Mouse (Mus musculus) testis, postnatal 14 days (tissue): ENCODE data around the gene Ano3.

Experiments
- DNase-seq: peaks from one replicate; pipeline ENCODE4 v3.0.0; 2021; ENCODE audit warnings: low spot score

Ano3 gene

GRCm38 (mm10) chr2:110806302-110807093 lies 144.2 kb downstream of the Ano3 start:
- no peak for DNase-seq

GRCm38 (mm10) chr2:110795928-110796327 lies 154.8 kb downstream of the Ano3 start:
- no peak for DNase-seq

- DNase-seq = no peak
Observed at GRCm38 (mm10) chr2:110795433-110795832, 155.3 kb downstream of the Ano3 start.

GRCm38 (mm10) chr2:110787396-110787795 lies 163.3 kb downstream of the Ano3 start:
- no peak for DNase-seq

- no peak for DNase-seq
Observed at GRCm38 (mm10) chr2:110759434-110759833, 191.3 kb downstream of the Ano3 start.

DNA sequence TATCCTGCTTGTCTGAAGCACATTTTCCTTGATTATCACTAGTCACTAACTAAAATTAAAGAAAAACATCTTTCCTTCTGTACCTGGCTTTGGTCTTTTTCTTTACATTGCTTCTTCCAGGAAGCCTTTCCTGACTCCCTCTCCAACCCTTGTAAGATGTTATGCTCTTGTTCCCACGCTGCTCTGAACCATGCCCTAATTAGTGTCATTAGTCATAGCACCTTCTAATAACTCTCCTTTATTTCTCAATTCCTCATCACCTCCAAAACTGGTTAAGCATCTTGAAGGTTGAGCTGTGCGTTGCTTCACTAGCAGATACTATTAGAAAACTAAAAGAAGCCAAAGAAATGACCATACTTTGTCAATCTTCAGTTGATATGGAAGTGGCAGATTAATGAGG lies 193.2 kb downstream of the Ano3 start:
- no peak for DNase-seq

DNA sequence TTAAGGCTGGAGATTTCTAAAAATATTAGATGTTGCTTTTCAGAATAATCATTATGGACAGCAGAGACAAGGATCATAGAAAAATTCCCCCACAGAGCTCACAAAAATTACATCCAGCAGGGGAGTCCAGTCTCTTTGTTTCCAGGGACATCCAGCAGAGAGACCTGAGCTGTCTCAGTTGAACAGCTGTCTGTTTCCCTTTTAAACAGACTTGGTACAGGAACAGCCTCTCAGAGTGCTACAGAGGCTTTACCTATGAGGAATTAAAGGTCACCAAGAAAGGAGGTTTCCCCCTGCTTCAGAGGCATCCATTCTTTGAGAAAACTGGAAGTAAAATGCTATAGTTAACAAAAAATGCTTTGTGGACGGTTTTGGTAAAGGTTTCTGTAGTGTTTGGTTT lies 210.2 kb downstream of the Ano3 start:
- DNase-seq = no peak

DNA sequence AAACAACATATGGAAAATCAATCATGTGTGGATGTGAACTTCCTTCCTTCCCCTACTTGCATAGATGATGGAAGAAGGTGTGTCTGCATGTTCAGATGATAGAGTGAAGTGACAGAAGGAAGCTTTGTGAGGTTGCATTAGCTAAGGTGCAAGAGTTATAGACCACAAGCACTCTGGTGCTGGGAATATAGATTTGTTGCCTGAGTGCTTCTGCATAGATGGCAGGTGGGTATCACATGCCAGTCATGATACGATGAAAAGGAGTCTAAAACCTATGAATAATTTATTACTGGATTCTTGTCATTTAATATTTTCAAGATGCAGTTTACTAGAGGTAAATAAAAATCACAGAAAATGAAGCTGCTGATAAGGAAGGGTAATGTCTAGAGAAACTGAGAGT lies 210.9 kb downstream of the Ano3 start:
- DNase-seq = no peak

GRCm38 (mm10) chr2:110737981-110738380 lies 212.7 kb downstream of the Ano3 start:
- no peak for DNase-seq

DNA sequence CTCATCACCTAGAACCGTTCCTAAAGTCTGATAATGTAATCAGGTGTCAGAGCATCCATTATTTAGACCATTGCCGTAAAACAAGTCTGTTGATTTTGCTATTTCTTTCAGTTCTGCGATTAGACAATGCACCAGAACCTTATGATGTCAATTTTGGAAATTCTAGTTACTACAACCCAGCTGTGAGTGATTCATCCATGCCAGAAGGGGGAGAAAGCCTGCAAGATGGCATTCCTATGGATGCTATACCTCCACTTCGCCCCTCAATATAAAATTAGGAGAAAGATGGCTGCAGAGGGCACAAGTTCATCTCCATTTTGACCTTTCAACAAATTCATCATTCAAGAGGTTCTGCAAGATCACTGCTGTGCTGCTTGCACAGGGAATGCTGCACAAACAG lies 213.5 kb downstream of the Ano3 start:
- DNase-seq = no peak

DNA sequence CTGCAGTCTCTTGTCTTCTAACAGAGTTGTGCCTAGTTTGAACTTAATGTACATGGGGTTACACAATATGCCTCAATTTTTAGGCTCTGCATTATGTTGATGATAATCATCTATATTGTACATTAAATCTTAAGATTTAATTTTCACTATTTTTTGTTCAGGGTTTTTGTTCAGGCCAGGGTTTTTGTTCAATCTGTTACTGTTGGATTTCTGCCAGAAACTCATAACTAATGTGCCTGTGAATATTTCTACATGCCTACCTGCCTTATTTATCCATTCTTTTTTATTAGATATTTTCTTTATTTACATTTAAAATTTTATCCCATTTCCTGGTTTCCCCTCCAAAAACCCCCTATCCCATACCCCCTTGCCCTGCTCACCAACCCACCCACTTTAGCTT lies 224.6 kb downstream of the Ano3 start:
- no peak for DNase-seq

DNA sequence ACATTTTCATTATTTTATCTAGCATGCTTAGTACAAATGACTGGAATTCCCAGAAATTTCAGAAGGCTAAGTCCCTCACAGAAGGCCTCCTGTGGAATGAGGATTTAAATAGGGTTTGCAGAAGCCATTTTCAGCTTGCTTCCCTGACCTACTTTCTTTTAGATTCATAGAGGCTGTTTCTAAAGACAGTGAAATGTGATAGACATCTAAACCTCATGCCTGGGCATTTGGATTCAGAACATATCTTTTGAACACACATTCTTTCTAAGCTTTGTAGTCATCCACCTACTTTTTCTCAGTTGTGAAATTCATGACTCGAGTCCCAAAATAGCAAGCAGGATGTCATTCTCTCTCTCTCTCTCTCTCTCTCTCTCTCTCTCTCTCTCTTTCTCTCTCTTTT lies 228.5 kb downstream of the Ano3 start:
- DNase-seq = no peak

GRCm38 (mm10) chr2:110721290-110721753 lies 229.4 kb downstream of the Ano3 start, which contains the start of gene Muc15:
Gene Muc15, plus strand, starts transcription at chr2:110721340.
- DNase-seq = no peak

- DNase-seq = no peak
Observed at GRCm38 (mm10) chr2:110719051-110719450, 231.7 kb downstream of the Ano3 start.

- DNase-seq = peak; percentile 4
Observed at GRCm38 (mm10) chr2:110710055-110710720, 240.5 kb downstream of the Ano3 start.

DNA sequence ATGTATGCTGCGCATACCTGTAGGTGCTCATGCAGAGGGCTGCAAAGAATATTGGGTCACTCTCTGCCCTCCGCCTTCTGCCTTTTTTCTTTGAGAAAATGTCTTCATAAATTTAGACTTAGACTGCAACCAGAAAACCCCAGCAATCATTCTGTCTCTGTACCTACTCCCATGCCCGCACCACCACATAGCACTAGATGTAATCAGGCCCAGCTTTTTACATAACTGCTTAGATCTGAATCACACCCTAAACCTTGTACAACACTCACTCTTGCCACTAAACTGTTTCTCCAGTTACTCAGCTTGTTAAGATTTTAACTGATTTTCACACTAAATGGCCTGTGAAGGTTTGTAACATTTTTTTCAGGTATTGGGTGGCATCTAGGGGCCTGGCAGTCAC lies 241.3 kb downstream of the Ano3 start:
- DNase-seq = no peak

GRCm38 (mm10) chr2:110671071-110671624 lies 279.6 kb downstream of the Ano3 start:
- no peak for DNase-seq

- DNase-seq = no peak
Observed at GRCm38 (mm10) chr2:110663329-110663728, 287.4 kb downstream of the Ano3 start.

DNA sequence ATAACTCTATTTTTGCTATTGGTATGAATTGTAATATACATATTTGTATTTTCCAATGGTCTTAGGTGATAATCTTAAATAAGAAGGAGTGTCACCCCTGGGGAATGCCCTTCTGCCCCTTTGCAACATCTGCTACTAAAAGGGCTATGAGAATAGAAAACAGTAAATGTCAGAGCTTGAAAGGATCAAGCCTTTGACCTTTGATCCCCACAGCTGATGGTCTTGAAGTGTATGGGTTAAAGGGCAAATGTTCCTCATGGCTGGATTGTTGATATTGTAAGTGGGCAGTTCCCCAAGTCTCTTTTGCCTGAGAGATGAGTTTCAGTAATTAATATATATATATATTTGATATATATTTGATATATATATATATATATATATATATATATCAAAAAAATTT lies 305.9 kb downstream of the Ano3 start:
- no peak for DNase-seq

DNA sequence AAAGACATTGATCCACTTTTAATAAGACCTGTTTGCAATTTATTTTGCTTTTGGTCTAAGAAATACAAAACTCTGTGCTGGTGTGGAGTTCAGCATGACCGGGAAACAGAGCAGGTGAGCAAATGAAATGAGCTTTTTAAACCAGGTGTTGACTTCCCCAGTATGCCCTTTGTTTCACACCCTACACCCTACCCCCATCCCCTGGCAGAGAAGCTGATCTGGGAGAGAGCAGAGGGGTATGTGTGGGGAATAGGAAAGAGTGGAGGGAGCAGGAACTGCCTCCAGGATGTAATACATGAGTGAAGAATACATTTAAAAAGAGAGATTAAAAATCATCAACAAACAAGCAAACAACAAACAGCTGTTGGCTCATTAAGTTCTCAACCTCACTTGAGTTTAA lies 306.4 kb downstream of the Ano3 start:
- no peak for DNase-seq
